Mouse (Mus musculus): ENCODE measurements around the gene Gpr82.

DNA sequence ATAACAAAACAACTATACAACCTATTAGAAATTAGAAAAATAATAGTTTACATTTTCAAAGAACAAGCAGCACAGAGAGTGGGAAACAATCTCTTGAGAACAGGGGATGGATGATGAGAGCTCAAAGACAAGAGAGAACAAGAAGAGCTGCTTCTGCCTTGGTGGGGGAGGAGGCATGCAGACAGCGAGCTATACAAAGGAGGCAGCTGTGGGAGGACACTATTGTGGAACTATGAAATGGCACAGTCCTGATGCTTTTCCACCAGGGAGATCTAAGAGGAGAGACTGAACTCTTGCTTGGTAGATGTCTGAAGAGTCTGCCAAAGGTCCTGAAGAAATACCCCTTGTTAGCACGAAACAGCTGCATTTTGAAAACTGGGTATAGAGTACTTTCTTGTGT is 27.2 kb downstream of the Gpr82 start:
- TF ChIP-seq TCF12 (IDR thresholded peaks at IDR 0.05; ENCODE audit: insufficient read depth, poor library complexity, severe bottlenecking) (no peak), POLR2A (IDR thresholded peaks at IDR 0.05; ENCODE audit: insufficient read length, low read depth) (no peak), MAX (IDR thresholded peaks at IDR 0.05; ENCODE audit: low read depth) (no peak), POLR2AphosphoS2 (IDR thresholded peaks at IDR 0.05; ENCODE audit: insufficient read length, low read depth) (no peak), CEBPB (IDR thresholded peaks at IDR 0.05; ENCODE audit: insufficient read depth, poor library complexity, severe bottlenecking) (no peak), MYOG (IDR thresholded peaks at IDR 0.05; ENCODE audit: control insufficient read depth in 1 of 3, insufficient read depth in 1 of 3, insufficient read length in 2 of 3, low read depth in 2 of 3) (no peak), E2F4 (IDR thresholded peaks at IDR 0.05; ENCODE audit: insufficient read depth) (no peak), USF1 (IDR thresholded peaks at IDR 0.05; ENCODE audit: low read depth) (no peak)

Measured in myocyte (in vitro differentiated cells).